Mouse (Mus musculus) retina, postnatal 1 day (tissue): Measurements from ENCODE around the gene Akap2.

Source experiments
- DNase-seq: peaks from one replicate; pipeline ENCODE4 v3.0.0-alpha.2; 2012

Akap2 gene

GRCm38 (mm10) chr4:57799297-57799696 lies 81.8 kb downstream of the Akap2 start:
- DNase-seq = no peak

- no peak for DNase-seq
Observed at GRCm38 (mm10) chr4:57801239-57801638, 83.8 kb downstream of the Akap2 start.

- DNase-seq = no peak
Observed at GRCm38 (mm10) chr4:57801986-57802385, 84.5 kb downstream of the Akap2 start.

- no peak for DNase-seq
Observed at GRCm38 (mm10) chr4:57802411-57802810, 85.0 kb downstream of the Akap2 start.

GRCm38 (mm10) chr4:57804902-57805301 lies 87.4 kb downstream of the Akap2 start:
- DNase-seq = no peak

GRCm38 (mm10) chr4:57809449-57809848 lies 92.0 kb downstream of the Akap2 start:
- DNase-seq = no peak

- no peak for DNase-seq
Observed at GRCm38 (mm10) chr4:57812075-57812474, 94.6 kb downstream of the Akap2 start.

- no peak for DNase-seq
Observed at GRCm38 (mm10) chr4:57812916-57813575, 95.6 kb downstream of the Akap2 start.

- DNase-seq = no peak
Observed at GRCm38 (mm10) chr4:57813576-57813945, 96.1 kb downstream of the Akap2 start.

GRCm38 (mm10) chr4:57815355-57815754 lies 97.9 kb downstream of the Akap2 start:
- no peak for DNase-seq

- no peak for DNase-seq
Observed at GRCm38 (mm10) chr4:57816146-57816545, 98.7 kb downstream of the Akap2 start.

- DNase-seq = no peak
Observed at GRCm38 (mm10) chr4:57820839-57821374, 103.5 kb downstream of the Akap2 start.

GRCm38 (mm10) chr4:57821556-57822356 lies 104.3 kb downstream of the Akap2 start:
- peak; percentile 32 for DNase-seq

GRCm38 (mm10) chr4:57822641-57823040 lies 105.2 kb downstream of the Akap2 start:
- no peak for DNase-seq

GRCm38 (mm10) chr4:57824626-57825240 lies 107.3 kb downstream of the Akap2 start:
- DNase-seq = peak; percentile 69

- no peak for DNase-seq
Observed at GRCm38 (mm10) chr4:57826272-57826671, 108.8 kb downstream of the Akap2 start.

GRCm38 (mm10) chr4:57829131-57829530 lies 111.7 kb downstream of the Akap2 start:
- DNase-seq = no peak

GRCm38 (mm10) chr4:57829740-57830139 lies 112.3 kb downstream of the Akap2 start:
- DNase-seq = no peak

GRCm38 (mm10) chr4:57832318-57832717 lies 114.9 kb downstream of the Akap2 start:
- no peak for DNase-seq

GRCm38 (mm10) chr4:57833060-57833459 lies 115.6 kb downstream of the Akap2 start:
- DNase-seq = no peak

- no peak for DNase-seq
Observed at GRCm38 (mm10) chr4:57834141-57834540, 116.7 kb downstream of the Akap2 start.

- DNase-seq = peak; percentile 35
Observed at GRCm38 (mm10) chr4:57837089-57837488, 119.6 kb downstream of the Akap2 start.

- no peak for DNase-seq
Observed at GRCm38 (mm10) chr4:57839343-57839742, 121.9 kb downstream of the Akap2 start.

- DNase-seq = no peak
Observed at GRCm38 (mm10) chr4:57841911-57842310, 124.5 kb downstream of the Akap2 start.
